Mouse (Mus musculus): ENCODE results near the gene Lrrc75a.

DNA sequence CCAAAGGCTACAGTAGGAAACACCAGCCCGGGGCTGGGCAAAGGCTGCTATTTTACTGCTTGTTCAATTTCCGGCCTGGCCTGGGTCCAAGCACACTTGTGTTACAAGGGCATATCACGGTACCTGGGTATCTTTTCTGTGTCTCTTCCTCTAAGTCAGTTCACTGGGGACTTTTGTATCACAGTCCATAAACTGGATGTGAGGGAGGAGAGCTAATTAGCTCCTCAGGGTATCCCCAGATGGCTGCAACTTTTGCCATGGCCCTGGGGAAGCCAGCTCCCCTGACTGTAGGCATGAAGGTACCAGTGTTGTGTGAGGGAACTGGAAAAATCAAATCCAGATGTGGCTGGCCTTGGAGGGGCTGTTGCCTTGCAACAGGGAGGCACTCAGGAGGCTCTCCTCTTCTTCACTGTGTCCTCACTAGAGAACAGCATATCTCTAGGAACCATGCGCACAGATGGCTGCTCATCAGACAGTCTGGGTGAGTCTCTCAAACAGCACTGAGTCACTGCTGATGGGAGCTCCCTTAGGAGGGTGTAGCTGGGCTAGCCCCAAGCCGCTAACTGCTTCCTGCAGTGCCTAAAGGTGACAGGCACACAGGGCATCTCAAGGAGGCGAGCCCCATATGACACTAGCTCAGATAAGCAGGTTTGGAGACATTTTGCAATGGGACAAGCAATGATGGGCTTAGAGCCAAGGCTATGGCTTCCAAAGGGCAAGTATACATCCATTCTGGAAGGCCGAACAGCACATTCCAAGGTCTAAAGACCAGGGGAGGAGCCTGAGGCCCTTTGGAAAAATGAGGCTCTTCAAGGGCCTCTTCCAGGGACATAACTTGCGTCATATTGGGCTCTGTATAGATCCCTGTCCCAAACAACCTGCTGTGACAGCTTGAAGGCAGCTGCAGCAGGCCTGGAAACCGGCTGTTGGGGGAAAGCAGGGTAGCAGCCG lies 23.7 kb downstream of the Lrrc75a start:
- TF ChIP-seq CTCF (IDR thresholded peaks at IDR 0.05; ENCODE audit: insufficient read depth, low read depth, low read length), result no peak
- TF ChIP-seq POLR2A (IDR thresholded peaks at IDR 0.05; ENCODE audit: insufficient read depth, low read depth, low read length), result no peak
